Mouse (Mus musculus): ENCODE measurements at regions not wholly inside any gene's neighbourhood (a gene's known extent, or its start where the extent isn't known, plus 50 kb on each side); places are given as distances from the start of the nearest gene placed in this dataset.

DNA sequence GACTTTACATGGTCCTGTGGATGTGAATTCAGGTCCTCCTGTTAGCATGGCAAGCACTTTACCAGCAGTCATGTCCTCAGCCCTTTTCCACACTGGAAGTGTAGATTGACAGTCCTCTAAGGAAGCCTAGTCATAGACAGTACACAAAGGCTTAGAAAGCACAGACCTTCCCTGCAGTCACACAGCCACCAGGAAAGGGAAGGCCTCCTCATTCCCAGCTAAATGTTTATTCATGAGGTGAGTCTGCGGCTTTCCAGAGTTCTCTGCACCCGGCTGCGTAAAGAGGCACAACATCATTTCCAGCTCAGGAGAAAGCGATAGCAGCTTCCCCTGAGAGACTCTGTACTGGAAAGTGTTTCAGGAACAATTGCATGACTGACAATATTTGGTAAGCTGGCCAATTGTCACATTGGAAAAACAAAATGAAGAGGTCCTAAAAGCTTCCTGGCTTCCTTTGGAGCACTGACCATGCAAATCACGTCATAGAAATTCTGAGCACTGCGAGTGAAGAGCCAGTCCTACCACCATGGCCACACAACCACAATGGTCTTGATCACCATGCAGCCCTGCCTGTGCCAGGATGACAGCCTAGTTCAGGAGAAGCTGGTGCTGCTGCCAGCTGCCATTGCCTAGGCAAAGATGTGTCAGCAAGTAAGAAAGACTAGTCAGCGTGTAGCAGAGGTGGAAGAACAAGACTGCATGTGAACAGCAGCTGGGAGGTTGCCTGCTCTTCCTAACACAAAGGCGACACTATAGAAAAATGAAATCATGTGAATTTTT, 252.2 kb upstream of the Tbl1xr1 start:
- no peak for TF ChIP-seq GATA4 (IDR thresholded peaks at IDR 0.05; ENCODE audit: insufficient replicate concordance, low read length)

DNA sequence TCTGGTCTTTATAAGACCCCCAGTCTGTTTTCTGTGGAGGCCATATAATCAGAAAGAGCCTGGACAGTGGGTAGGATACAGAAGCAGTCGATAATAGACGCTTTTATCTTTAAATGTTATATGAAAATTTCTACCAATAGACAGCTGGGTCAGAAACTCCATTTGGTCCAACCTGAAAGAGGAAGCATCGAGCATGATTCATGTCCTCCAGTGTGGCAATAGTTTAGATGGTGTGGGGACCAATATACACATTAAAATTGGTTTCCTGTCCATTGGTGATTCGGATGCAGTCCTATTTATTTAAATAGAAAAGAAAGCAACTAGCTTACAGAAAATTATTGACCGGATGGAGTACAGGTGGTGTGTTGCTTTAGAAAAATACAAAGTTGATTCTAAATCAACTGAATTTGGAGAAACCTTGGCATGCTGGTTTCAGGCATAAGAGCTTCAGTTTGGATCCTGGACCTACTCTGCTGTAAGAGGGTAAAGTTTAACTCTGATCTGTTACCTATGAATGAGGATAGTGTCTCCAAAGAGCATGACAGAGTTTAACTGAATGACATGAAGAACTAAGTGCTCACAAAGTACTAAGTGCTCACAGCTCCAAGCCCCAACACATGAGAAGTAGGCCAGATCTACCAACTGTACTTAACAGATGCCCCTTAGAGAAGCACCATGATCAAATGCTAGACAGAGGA, 251.4 kb upstream of the Tbl1xr1 start:
- TF ChIP-seq GATA4 (IDR thresholded peaks at IDR 0.05; ENCODE audit: insufficient replicate concordance, low read length): no peak

DNA sequence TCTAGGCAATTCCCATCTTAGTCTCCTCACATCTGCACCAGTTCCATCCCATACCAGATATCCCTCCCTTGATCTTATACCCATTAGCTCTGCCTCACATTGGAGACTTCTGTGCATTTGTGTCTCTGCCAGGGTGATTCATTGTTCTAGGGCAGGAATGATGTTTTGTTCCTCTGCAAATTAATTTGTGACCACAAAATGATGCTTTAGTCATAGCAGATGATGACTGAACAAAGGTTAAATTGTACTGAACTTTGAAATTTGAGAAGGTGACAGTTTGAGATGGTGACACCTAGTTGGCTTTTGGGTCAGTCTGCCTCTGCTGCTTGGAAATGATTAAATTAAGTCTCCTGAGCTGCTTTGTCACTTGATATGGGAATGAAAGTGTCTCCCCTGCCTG, 248.8 kb upstream of the Tbl1xr1 start:
- no peak for TF ChIP-seq GATA4 (IDR thresholded peaks at IDR 0.05; ENCODE audit: insufficient replicate concordance, low read length)

DNA sequence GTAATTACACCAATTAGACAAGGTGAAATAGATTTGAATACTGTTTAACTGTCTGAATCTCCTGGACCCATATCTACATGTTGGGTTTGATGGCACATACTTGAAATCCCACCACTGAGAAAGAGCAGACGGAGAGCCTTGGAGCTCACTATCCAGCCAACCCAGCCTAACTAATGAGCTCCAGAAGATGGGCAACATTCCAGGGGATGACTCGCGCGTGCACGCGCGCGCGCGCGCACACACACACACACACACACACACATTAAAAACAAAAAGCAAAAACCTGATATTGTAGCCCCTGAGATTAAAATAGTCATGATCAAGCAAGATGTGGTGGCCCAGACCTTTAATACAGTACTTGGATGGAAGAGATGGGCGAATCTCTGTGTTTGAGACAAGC, 243.3 kb upstream of the Tbl1xr1 start:
- no peak for TF ChIP-seq GATA4 (IDR thresholded peaks at IDR 0.05; ENCODE audit: insufficient replicate concordance, low read length)

DNA sequence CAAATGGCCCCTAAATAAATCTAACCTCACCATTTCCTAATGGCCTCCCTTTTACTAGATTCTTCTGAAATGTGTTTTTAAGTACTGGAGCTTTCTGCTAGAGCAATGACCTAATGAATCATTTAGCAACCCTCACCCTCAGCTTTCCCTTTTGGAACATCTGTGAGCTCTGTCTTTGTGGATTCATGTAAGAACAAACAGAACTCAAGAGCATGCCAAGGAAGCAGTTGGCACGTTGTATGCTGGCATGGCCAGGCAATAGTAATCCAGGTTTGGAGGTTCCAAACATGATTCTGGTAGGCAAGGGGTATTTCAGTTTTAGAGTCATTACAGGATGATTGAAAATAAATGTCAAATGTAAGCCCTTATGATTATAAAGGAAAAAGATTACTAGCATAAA, 240.9 kb upstream of the Tbl1xr1 start:
- TF ChIP-seq GATA4 (IDR thresholded peaks at IDR 0.05; ENCODE audit: insufficient replicate concordance, low read length): no peak

DNA sequence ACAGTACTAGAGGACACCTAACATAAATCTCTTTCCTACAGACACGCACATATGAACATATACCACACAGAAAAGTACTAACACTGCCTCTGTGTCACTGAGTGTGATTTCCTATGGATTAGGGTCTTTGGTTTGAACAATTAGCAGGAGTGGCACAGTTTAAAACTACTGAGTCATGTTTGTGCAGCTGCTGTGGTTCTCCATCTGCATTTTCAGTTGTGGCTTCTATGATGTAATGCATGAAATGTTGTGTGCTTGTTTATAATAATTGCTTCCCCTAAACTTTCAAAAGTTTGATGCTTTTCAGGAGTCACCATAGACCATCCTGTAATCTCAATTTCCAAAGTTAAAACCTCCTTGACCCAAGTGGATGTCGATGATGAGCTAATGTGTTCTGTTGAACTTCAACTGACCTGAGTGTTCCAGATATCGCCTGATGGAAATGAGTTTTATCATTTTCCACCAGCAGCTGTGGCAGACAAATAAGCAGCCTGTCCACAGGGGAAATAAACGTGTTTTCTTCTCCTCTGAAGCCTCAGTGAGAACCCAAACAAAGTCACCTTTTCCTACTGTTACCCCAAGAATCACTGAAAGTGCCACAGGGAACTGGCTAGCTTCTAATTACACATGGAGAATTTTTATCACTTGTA, 239.0 kb upstream of the Tbl1xr1 start:
- TF ChIP-seq GATA4 (IDR thresholded peaks at IDR 0.05; ENCODE audit: insufficient replicate concordance, low read length): no peak

DNA sequence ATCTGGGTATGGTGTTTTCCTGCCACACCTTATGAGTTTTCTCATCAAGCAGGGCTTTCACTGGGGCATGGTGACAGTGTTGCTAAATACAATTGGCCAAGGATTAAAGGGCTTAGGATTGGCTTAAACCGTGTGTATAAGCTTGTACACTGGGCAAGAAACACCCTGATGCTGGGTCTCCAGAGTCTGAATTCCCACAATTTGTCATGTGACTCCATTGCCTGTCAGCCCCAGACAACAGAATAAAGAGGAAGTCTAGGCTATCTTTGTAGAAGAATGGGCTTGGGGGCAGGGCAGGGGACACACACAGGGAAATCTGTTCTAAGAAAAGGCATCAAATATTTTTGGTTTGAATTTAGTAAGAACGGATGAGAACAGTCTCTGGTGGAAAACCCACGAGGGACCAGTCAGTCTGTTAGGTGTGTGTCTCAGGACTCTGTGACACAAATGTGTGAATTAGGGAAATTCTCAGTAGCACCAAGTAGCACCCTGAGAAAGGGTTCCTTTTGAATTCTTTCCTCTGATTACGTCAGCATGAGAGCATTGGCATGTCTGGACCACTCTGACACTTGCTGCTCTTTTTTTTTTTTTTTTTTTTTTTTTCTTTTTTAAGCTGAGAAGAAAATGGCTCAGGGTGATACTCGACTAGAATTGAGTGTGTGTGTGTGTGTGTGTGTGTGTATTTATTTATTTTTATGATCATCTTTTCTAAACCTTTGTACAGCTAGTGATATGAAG, 235.5 kb upstream of the Tbl1xr1 start:
- TF ChIP-seq GATA4 (IDR thresholded peaks at IDR 0.05; ENCODE audit: insufficient replicate concordance, low read length): no peak

DNA sequence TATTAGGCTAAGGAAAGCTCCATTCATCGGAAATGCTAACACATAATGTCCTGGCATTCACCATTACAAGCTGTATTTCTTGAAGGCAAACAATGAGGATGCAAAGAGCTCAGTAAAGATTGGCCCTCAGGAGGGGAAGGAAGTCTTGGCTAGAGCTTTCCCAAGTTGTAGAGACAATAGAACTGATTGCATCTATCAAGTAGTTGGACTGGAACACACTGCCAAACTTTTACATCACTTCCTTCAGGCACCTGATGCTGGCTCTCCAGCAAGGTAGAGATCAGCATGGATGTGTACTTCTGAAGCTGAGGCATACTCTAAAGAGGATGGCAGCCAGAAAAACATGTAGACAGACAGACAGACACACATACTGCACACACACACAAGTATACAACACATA, 234.9 kb upstream of the Tbl1xr1 start:
- no peak for TF ChIP-seq GATA4 (IDR thresholded peaks at IDR 0.05; ENCODE audit: insufficient replicate concordance, low read length)

DNA sequence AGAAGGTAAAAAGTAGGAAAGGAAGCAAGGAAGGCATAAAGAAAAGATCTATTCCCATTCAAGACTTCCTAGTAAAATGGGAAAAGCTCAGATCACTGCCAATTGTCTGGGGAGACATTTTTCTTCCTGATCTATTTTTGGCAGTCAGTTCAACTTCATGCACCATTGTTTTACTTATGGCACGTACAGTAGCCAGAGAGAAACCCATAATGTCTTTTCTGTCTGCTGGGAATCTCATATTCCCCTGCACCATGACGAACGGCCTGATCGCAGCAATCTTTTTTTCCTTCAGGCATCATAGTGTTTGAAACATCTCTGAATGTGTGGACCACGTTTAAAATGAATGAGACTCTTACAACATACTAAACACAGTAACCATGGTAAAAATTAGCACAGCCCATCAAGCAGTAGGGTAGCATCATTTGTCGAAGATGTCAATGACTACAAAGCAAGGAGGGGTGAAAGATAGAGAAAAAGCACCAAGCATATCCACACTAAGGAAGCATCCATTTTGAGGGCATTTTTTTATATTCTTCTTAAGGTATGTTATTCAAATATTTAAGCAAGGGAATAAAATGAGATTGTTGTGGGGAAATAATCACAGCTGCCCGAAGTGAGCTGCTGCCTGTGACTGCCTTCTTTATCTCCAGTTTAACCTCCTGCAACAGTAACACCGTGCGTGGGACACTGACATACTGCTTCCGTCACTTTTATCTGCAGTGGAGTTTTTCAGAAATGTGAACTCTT, 233.7 kb upstream of the Tbl1xr1 start:
- TF ChIP-seq GATA4 (IDR thresholded peaks at IDR 0.05; ENCODE audit: insufficient replicate concordance, low read length): no peak

DNA sequence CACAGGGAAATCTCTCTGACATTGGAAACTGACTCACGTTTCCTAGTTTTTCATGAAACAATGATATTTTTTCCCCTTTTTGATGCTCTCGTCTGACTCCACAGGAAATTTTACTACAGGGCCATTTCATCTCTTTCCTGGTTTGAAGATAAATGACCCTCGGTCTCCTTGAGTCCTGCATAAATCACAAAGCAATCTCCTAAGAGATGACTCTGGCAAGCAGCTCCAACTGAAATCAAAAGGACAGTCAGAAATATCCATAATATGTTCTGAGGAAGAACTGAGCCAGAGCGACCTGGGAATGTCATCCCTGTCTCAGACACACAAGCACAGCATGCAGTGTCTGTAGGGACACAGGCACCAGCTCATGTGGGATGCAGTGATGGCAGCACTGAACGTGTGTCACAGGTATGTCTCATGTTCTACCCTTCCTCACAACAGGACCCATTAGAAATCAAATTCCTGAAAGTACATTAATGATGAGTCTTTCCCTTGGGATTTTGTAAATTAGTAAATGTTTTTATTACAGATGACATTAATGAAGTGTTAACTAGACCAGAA, 233.1 kb upstream of the Tbl1xr1 start:
- TF ChIP-seq GATA4 (IDR thresholded peaks at IDR 0.05; ENCODE audit: insufficient replicate concordance, low read length): peak; percentile 69; the same call in 1 of the 2 replicates

DNA sequence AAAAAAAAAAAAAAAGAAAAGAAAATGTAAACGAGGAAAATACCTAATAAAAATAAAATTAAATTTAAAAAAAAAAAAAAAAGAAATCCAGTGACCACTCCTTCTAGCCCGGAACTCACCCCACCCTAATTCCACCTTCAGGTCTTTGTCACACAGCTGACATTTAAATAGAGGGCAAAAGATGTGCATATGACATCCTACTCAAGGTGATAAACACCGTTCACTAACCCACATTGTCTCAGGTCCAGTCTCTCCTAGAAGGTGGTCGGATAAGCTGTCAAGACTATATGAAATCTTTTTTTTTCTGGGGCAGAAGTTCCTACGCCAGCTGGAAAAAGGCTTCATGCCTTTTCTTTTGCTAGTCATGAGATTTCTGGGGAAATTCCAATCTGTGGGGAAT, 226.6 kb upstream of the Tbl1xr1 start:
- no peak for TF ChIP-seq GATA4 (IDR thresholded peaks at IDR 0.05; ENCODE audit: insufficient replicate concordance, low read length)

DNA sequence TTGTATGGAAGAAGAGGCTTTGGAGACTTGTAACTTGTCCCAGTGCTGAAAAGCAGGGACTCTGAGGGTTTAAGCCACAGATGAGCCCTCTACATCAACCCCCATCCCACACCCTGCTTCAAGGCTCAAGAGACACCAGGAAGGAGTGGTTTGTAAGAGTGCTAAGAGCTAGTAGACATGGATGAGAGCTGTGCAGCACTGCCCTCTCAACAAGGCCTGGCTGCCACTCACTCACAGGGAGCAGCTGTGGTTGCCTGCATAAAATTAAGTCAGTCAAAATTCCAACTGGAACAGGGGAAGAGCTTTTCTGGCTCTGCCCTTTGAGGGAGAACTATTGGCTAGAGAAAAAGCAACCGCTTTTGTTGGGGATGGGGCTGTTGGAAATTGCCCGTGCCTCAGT, 225.5 kb upstream of the Tbl1xr1 start:
- TF ChIP-seq GATA4 (IDR thresholded peaks at IDR 0.05; ENCODE audit: insufficient replicate concordance, low read length): no peak

DNA sequence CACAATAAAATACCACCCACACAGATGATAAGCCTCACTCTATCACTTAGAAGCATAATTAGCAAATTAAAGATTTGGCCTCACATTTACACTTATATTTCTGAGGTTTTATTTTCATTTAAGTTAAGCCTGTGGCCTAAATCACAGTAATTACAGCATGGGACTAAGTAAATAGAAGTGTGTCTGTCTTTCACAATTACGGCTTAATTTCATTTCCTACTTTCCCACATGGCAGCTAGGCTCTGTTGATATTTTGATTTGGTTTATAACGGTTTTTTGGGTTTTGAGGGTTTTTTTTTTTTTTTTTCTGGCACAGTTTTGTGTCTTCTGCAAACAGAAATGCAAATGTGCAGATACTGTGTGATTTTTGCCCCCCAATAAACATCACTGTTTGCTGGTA, 222.1 kb upstream of the Tbl1xr1 start:
- TF ChIP-seq GATA4 (IDR thresholded peaks at IDR 0.05; ENCODE audit: insufficient replicate concordance, low read length): no peak

DNA sequence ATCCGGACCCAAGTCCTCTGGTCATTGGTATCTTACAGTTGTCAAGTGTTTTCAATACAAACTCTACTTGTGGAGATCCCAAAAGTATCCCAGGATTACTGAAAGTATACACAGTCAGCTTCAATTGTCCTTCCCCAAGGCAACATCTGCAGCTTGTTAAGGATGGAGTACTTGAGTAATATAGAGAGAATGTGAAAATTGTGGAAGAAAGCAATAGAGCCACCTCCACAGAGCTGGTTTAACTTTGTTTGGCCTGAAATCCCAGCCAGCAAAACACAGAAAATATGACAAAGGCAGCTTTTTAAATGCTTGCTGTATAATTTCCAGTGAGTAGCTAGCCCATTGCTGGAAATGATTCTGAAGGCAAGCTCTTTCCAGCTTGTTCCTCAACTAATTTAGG, 217.0 kb upstream of the Tbl1xr1 start:
- TF ChIP-seq GATA4 (IDR thresholded peaks at IDR 0.05; ENCODE audit: insufficient replicate concordance, low read length): no peak

All from liver, adult (tissue).